Mouse (Mus musculus) midbrain, embryonic 12.5 days (tissue): ENCODE data around the gene Sap30bp. TPM values are rescaled to one million over a fixed set of nuclear protein-coding genes. Genes with fewer than 3 reads are reported as not detected.

Experiments used
- ATAC-seq: fragments of 200-750 bp; cut with Nextera tagmentation; 2 replicates; pipeline ENCODE4 v1.8.0; 2017; ENCODE audit warnings: low read depth, moderate TSS enrichment, moderate library complexity; ENCODE audit not compliant: low FRiP score
- H3K27ac ChIP-seq: fragments of 300-500 bp; sonication (generic); replicated peaks from 2 replicates; pipeline ENCODE4 v1.5.1; 2016; ENCODE audit warnings: mild to moderate bottlenecking
- H3K27me3 ChIP-seq: fragments of 300-500 bp; sonication (generic); 2 replicates; pipeline ENCODE4 v1.6.1; 2016; ENCODE audit warnings: mild to moderate bottlenecking
- H3K36me3 ChIP-seq: fragments of 300-500 bp; sonication (generic); 2 replicates; pipeline ENCODE4 v1.6.1; 2016
- H3K4me1 ChIP-seq: fragments of 300-500 bp; sonication (generic); 2 replicates; pipeline ENCODE4 v1.6.1; 2016
- H3K4me2 ChIP-seq: fragments of 300-500 bp; sonication (generic); replicated peaks from 2 replicates; pipeline ENCODE4 v1.6.1; 2016; ENCODE audit warnings: mild to moderate bottlenecking, moderate library complexity
- H3K4me3 ChIP-seq: fragments of 300-500 bp; sonication (generic); 2 replicates; pipeline ENCODE4 v1.5.1; 2016; ENCODE audit warnings: mild to moderate bottlenecking
- H3K9ac ChIP-seq: fragments of 300-500 bp; sonication (generic); replicated peaks from 2 replicates; pipeline ENCODE4 v1.6.1; 2016; ENCODE audit warnings: mild to moderate bottlenecking, moderate library complexity
- H3K9me3 ChIP-seq: fragments of 300-500 bp; sonication (generic); 2 replicates; pipeline ENCODE4 v1.6.1; 2016; ENCODE audit warnings: mild to moderate bottlenecking
- WGBS: fragments of 180-500 bp; shearing (Covaris S2); methylation state at CpG from one replicate; pipeline ENCODE4 v1.1.7; 2016; 5-methylcytosine and 5-hydroxymethylcytosine counted together
- polyA plus RNA-seq: library from polyadenylated mRNA; unstranded; fragments of >200 nt; fragmentation: Nextera tagmentation; extraction: Ambion mirVana; gene quantifications from 2 replicates; pipeline ENCODE4 v1.2.1, GENCODE M21; 2016

The Sap30bp gene
- 55.9 and 61.8 TPM in 2 replicates for polyA plus RNA-seq

DNA sequence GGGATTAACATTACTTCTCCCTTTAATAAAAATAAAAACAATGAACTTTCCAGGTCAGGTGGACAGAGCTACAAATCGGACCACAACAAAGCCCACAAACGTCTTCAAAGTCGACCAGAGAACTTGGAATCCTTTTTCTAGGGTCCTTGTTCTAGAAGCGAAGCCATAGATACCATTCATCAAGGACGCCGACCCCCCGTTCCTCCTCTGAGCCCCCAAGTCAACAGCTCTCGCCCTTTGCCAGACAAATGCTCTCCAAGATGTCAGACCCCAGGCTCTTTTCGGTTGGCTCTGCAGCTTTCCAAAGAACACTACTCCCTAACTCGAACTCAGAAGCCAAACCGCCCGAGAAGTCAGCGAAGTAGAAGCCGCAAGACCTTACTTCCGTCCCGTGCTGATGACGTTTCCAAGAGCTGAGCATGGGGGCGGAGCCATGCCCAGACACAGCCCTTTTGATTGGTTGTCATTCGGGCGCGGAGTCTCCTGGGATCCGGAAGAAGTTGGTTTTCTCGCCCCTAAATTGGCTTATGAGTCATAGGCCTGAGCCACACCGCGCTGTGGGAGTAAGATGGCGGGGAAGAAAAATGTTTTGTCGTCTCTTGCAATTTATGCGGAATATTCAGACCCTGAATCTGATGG, at the start of gene Sap30bp, which contains the start of gene Recql5:
Sap30bp (plus strand) TSS at position 175 of the 639 bp plus-strand sequence.
Recql5 (minus strand) TSS at position 370 of the 639 bp plus-strand sequence.
- Histone ChIP-seq H3K27me3 (no peaks in the 10 kb centered on the region), H3K27ac (no peak within 1 kb of the TSS), H3K9ac (peak within 1 kb of the TSS; percentile 74), H3K36me3 (peaks cover 37% of the 10 kb centered on the region), H3K4me1 (peaks cover 26% of the 10 kb centered on the region), H3K9me3 (no peaks in the 10 kb centered on the region), H3K4me3 (peak within 1 kb of the TSS; percentile 70), H3K4me2 (peak within 1 kb of the TSS; percentile 98)
- peak; percentile 99 for ATAC-seq
- under 1% methylated on average over 28 of the region's 28 CpGs for WGBS

DNA sequence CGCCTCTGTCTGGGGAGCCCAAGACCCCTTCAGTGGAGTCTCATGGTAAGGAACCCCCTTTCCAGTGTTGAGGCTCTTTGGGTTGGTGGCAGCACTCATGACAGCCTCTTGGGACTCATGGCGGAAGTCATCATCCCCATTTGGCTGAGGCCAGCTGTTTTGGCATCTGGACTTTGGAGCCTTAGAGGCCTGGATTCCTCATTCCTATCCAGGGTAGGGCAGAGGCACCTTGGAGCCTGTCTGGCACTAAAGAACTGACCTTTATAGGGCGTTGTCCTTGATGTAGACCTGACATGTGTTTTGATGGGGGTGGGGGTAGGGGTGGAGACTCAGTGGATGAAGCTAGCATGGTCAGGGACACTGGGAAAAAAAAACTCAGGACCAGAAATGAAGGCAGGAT, 48.7 kb upstream of the Sap30bp start:
- Histone ChIP-seq H3K36me3 (no peaks in the 10 kb centered on the region), H3K27me3 (peaks cover 34% of the 10 kb centered on the region), H3K27ac (no peak overlapping the region), H3K9me3 (no peaks in the 10 kb centered on the region), H3K4me1 (no peaks in the 10 kb centered on the region), H3K9ac (no peak overlapping the region), H3K4me3 (no peak overlapping the region), H3K4me2 (no peak overlapping the region)
- WGBS = 98% methylated on average over 3 of the region's 3 CpGs
- no peak for ATAC-seq

DNA sequence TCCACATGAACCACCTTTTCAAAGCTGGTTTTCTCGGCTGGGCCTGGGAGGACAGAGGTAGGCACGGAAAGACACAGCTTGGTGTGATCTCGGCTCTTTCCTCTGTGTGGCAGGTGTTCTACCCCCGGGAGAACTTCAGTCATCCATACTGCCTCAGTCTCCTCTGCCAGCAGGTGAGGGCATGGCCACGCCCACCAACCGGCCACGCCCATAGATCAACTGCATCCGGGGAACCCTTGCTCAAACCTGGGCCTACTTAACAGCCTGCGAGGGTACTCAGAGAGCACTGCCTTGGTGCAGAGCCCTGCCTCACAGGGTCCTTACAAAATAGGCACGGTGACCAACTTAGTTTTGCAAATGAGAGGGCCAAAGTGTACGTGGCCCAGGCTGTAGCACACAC, 47.8 kb upstream of the Sap30bp start:
- H3K4me2 ChIP-seq = no peak overlapping the region
- ATAC-seq = no peak
- H3K4me1 ChIP-seq = no peaks in the 10 kb centered on the region
- no peak overlapping the region for H3K4me3 ChIP-seq
- WGBS = 77% methylated on average over 11 of the region's 11 CpGs
- H3K9ac ChIP-seq = no peak overlapping the region
- H3K9me3 ChIP-seq = no peaks in the 10 kb centered on the region
- H3K36me3 ChIP-seq = no peaks in the 10 kb centered on the region
- H3K27me3 ChIP-seq = peaks cover 27% of the 10 kb centered on the region
- H3K27ac ChIP-seq = no peak overlapping the region

DNA sequence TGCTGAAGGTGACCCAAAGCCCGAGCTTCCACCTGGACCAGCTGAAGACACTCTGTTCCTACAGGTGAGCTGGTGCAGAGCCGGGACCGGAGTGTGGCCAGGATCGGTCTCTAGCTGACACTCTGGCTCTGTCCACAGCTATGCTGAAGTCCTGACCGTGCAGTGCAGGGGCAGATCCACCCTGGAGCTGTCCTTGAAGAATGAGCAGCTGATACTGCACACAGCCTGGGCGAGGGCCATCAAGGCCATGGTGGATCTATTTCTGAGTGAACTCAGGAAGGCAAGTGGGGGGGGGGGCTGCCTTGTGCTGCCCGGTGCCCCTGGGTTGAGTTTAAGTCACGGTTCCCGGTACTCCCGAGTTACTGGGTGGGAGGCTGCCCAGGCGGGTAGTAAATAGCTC, 46.6 kb upstream of the Sap30bp start:
- H3K4me3 ChIP-seq = no peak overlapping the region
- no peaks in the 10 kb centered on the region for H3K9me3 ChIP-seq
- H3K27me3 ChIP-seq = peaks cover 27% of the 10 kb centered on the region
- no peaks in the 10 kb centered on the region for H3K4me1 ChIP-seq
- WGBS = 87% methylated on average over 11 of the region's 11 CpGs
- H3K4me2 ChIP-seq = no peak overlapping the region
- H3K9ac ChIP-seq = no peak overlapping the region
- no peaks in the 10 kb centered on the region for H3K36me3 ChIP-seq
- ATAC-seq = no peak
- H3K27ac ChIP-seq = no peak overlapping the region

DNA sequence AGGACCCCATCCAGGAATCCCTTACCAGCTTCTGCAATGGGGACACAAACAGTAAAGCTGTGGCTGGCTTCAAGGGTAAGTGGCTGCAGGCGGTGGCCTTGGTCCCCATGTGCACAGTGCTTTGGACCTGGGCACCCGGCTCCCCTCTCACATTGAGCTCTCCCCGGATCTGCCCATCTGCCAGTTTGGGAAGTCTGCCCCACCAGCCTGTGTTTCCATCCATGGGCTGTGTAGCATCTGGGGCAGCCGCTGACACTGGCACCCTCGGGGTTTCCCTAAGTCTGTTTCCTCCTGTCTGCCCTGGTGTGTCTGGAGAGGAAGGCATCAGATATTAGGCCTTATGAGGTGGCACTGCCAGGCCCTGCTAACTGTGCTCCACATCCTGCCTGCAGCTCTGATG, 45.1 kb upstream of the Sap30bp start:
- peaks cover 15% of the 10 kb centered on the region for H3K27me3 ChIP-seq
- ATAC-seq = no peak
- H3K27ac ChIP-seq = no peak overlapping the region
- no peaks in the 10 kb centered on the region for H3K9me3 ChIP-seq
- H3K4me1 ChIP-seq = no peaks in the 10 kb centered on the region
- no peak overlapping the region for H3K4me2 ChIP-seq
- H3K9ac ChIP-seq = no peak overlapping the region
- WGBS = 90% methylated on average over 5 of the region's 5 CpGs
- peaks cover 9% of the 10 kb centered on the region for H3K36me3 ChIP-seq
- H3K4me3 ChIP-seq = no peak overlapping the region

DNA sequence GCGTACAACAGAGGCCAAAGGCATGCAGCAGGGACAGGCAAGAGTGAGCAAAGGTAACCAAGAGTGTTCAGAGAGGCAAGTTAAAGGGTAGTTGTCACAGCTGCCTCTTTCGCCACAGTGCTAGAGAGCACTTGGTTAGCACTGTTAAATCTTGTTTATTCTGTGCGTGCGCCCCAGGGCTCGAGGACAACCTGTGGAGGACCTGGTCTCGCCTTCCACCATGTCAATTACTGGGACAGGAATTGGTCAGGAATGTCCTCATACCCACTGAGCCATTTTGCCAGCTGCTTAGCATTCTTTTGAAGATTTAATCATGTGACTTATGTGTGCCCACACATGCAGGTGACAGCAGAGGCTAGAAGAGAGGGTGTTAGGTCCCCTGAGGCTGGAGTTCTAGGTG, 43.9 kb upstream of the Sap30bp start:
- Histone ChIP-seq H3K4me2 (no peak overlapping the region), H3K27me3 (peaks cover 4% of the 10 kb centered on the region), H3K36me3 (peaks cover 20% of the 10 kb centered on the region), H3K9ac (no peak overlapping the region), H3K4me3 (no peak overlapping the region), H3K9me3 (no peaks in the 10 kb centered on the region), H3K27ac (no peak overlapping the region), H3K4me1 (no peaks in the 10 kb centered on the region)
- WGBS = 79% methylated on average over 6 of the region's 6 CpGs
- ATAC-seq = no peak

DNA sequence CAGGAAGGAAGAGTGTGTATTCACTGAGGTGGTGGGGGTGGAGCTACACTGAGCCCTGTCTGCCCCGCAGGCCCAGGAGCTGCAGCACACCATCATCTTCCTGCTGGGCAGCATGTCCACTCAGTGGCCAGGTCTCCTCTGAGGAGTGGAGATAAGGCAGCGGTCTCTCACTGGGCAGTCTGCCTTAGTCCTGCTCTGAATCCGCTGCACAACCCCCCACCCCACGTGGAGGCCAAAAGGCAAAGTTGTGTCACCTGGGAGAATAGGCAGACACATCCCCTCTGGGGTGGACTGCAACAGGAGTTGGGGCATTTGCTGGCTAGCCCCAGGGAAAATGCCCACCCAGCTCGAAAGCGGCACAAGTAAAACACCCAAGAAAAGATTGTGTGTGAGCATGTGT, 40.9 kb upstream of the Sap30bp start:
- WGBS = 60% methylated on average over 6 of the region's 6 CpGs
- H3K9me3 ChIP-seq = no peaks in the 10 kb centered on the region
- peaks cover 46% of the 10 kb centered on the region for H3K36me3 ChIP-seq
- no peak for ATAC-seq
- H3K27me3 ChIP-seq = no peaks in the 10 kb centered on the region
- no peak overlapping the region for H3K27ac ChIP-seq
- no peak overlapping the region for H3K9ac ChIP-seq
- H3K4me2 ChIP-seq = no peak overlapping the region
- no peaks in the 10 kb centered on the region for H3K4me1 ChIP-seq
- no peak overlapping the region for H3K4me3 ChIP-seq

DNA sequence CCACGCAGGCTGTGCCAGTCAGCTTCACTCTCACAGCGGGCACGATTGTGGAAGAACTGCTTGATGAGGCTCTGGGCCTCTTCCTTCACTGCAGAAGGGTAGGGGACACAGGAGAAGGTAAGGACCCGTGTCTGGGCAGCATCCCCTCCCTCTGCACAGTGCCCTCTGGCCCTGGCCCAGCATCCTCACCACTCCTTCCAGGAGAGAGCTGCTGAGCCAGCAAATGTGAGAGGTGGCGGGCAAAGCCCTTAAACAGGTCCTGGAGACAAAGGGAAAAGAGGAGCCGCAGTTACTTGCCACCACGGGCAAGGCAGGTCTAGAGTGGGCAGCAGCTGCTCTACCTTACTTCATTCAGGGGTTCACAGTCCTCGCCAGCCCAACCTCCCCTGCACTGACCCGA, 40.0 kb upstream of the Sap30bp start:
- WGBS = 90% methylated on average over 9 of the region's 9 CpGs
- H3K9ac ChIP-seq = no peak overlapping the region
- no peak for ATAC-seq

DNA sequence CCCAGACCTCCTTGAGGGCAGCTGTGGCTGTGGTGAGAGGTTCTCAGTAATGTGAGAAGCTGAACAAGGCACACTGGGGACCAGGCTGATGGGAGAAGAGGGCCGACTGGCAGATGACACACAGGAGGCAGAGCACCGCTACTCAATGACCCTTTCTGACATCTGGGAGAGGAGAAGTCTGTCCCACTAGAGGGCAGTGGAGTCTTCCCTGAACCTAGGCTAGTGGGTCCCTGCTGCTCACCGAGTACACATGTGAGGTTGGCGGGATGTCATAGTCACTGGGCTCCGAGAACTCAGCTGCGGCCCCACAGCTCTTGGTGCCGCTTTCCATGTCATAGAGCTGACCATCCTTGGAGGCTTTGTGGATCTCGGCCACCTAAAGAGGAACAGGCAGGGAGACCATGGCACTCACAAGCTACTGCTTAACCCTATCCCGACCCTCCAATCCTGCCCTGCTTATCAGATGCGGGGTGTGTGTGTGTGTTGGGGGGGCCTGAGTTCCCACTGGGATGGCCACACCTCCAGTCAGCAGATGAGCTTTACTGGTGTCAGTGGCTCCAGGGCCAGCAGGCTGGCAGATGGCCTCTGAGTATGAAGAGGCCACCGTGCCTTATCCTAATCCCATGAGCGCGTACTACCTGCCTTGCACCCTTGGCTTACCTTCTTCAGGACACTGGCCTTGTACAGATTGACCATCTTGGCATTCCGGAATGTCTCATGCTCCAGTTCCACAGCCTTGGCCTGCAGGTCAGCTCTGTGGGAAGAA, 38.1 kb upstream of the Sap30bp start:
- Histone ChIP-seq H3K36me3 (peaks cover 46% of the 10 kb centered on the region), H3K27me3 (no peaks in the 10 kb centered on the region), H3K9me3 (no peaks in the 10 kb centered on the region), H3K9ac (no peak overlapping the region), H3K4me2 (no peak overlapping the region), H3K4me1 (peaks cover 5% of the 10 kb centered on the region), H3K4me3 (no peak overlapping the region), H3K27ac (no peak overlapping the region)
- WGBS = 79% methylated on average over 14 of the region's 14 CpGs
- ATAC-seq = no peak

More for the DNA sequence above, 40.0 kb upstream of the Sap30bp start:
- no peaks in the 10 kb centered on the region for H3K4me1 ChIP-seq
- H3K4me3 ChIP-seq = no peak overlapping the region
- H3K27me3 ChIP-seq = no peaks in the 10 kb centered on the region
- no peak overlapping the region for H3K27ac ChIP-seq
- no peaks in the 10 kb centered on the region for H3K9me3 ChIP-seq
- H3K4me2 ChIP-seq = no peak overlapping the region
- peaks cover 46% of the 10 kb centered on the region for H3K36me3 ChIP-seq

DNA sequence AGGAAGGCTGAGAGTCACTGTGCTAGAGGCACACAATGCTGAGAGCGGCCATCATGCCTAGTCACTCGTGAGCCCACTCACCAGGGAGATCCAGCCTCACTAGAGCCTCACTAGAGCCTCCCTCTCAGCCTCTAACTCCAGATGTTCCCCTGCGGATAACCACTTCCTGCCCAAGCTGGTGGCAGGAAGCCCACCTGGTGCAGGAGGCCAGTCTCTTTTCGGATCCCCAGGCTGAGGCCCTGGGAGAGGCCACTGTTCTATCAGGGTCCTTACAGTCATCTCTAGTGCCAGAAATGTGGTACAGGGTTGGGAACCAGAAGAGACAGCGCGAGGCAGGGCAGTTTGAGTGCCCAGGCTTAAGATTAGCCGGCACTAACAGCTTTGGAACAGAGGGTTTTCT, 34.6 kb upstream of the Sap30bp start:
- Histone ChIP-seq H3K27me3 (no peaks in the 10 kb centered on the region), H3K27ac (no peak overlapping the region), H3K4me3 (no peak overlapping the region), H3K4me2 (no peak overlapping the region), H3K9ac (no peak overlapping the region), H3K4me1 (peaks cover 18% of the 10 kb centered on the region), H3K9me3 (no peaks in the 10 kb centered on the region), H3K36me3 (peaks cover 33% of the 10 kb centered on the region)
- 86% methylated on average over 7 of the region's 7 CpGs for WGBS
- ATAC-seq = no peak

DNA sequence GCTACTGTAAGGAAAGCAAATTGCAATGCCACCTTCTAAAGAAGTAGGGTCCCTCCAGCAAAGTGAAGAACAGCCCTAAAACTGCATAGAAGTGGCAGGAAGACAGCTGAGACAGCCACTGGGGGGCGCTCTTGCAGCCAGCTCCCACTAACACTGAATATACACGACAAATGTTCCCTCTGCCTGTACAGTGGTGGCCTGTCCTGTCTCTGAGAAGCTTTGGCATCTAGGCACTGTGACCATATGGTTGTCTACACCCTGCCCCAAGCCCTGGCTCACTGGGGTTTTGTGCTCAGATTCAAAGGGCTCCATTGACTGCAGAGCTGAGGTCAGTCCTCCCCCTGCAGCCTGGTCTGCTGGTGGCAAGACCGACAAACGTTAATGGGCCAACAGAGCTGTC, 34.2 kb upstream of the Sap30bp start:
- 28% methylated on average over 4 of the region's 4 CpGs for WGBS
- no peak for ATAC-seq
- Histone ChIP-seq H3K36me3 (peaks cover 29% of the 10 kb centered on the region), H3K4me3 (no peak overlapping the region), H3K27ac (no peak overlapping the region), H3K9me3 (no peaks in the 10 kb centered on the region), H3K4me2 (no peak overlapping the region), H3K27me3 (no peaks in the 10 kb centered on the region), H3K9ac (no peak overlapping the region; the same call in 1 of the 2 replicates), H3K4me1 (peaks cover 18% of the 10 kb centered on the region)

DNA sequence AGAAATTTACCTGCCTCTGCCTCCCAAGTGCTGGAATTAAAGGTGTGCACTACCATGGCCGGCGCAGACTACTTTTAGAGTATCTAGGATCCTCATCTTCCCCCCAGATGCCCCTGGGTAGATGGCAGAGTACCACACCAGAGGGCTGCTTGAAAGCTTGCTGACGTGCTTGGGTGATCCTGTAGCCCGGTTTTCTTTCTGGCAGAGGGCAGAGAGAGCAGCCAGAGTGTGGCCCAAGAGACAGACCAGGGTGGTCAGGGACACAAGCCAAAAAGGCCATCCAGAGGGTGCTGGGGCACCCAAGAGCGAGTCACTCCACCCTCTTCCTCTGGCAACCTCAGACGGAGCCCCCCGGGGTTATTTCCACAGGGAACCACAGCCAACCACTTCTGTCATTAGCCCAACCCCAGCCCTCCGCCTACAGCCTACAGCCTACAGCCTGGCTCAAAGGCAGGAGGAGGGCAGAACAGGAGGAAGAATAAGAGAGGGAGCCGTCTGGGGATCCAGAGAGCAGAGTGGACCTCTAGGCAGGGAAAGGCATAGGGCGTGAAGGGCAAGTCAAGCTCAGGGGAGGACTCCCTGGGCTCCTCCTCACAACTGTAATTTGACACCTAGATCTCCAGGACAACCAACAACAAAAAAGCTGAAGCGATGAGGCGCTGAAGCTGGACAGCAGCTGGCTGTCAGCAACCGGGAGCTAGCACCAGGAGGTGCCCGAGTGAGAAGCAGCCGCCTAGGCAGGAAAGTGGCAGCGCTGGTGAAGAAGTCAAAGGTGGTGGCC, 33.4 kb upstream of the Sap30bp start, which contains the start of gene Smim5:
Smim5 (plus strand) TSS at position 481 of the 781 bp plus-strand sequence.
- H3K9ac ChIP-seq = no peak within 1 kb of the TSS; the same call in 1 of the 2 replicates
- H3K9me3 ChIP-seq = no peaks in the 10 kb centered on the region
- H3K27ac ChIP-seq = peak within 1 kb of the TSS; percentile 1; the same call in 1 of the 2 replicates
- no peak for ATAC-seq
- 31% methylated on average over 16 of the region's 16 CpGs for WGBS
- H3K27me3 ChIP-seq = no peaks in the 10 kb centered on the region
- H3K36me3 ChIP-seq = peaks cover 21% of the 10 kb centered on the region
- peaks cover 18% of the 10 kb centered on the region for H3K4me1 ChIP-seq
- no peak within 1 kb of the TSS for H3K4me3 ChIP-seq
- no peak within 1 kb of the TSS for H3K4me2 ChIP-seq
